Mouse (Mus musculus) NIH3T3 (cell line): ENCODE results near the gene Bicra.
A peak's percentile ranks its signal among the peaks of the same experiment; 100 is the strongest.

ENCODE experiments used
- DNase-seq: peaks from one replicate; pipeline ENCODE4 v3.0.0-alpha.2; 2012; ENCODE audit warnings: low read depth

The Bicra gene

GRCm38 (mm10) chr7:15972247-15972646 lies 75.5 kb downstream of the Bicra start:
- DNase-seq = no peak

GRCm38 (mm10) chr7:15969674-15970073 lies 78.0 kb downstream of the Bicra start:
- peak; percentile 35 for DNase-seq

GRCm38 (mm10) chr7:15968322-15968721 lies 79.4 kb downstream of the Bicra start:
- no peak for DNase-seq

GRCm38 (mm10) chr7:15967312-15967711 lies 80.4 kb downstream of the Bicra start, which contains the start of gene Ehd2:
Gene Ehd2 (minus strand): TSS chr7:15967567.
- peak; percentile 96 for DNase-seq

GRCm38 (mm10) chr7:15966489-15966888 lies 81.2 kb downstream of the Bicra start:
- peak; percentile 20 for DNase-seq

- no peak for DNase-seq
Observed at GRCm38 (mm10) chr7:15963798-15964652, 83.7 kb downstream of the Bicra start.

DNA sequence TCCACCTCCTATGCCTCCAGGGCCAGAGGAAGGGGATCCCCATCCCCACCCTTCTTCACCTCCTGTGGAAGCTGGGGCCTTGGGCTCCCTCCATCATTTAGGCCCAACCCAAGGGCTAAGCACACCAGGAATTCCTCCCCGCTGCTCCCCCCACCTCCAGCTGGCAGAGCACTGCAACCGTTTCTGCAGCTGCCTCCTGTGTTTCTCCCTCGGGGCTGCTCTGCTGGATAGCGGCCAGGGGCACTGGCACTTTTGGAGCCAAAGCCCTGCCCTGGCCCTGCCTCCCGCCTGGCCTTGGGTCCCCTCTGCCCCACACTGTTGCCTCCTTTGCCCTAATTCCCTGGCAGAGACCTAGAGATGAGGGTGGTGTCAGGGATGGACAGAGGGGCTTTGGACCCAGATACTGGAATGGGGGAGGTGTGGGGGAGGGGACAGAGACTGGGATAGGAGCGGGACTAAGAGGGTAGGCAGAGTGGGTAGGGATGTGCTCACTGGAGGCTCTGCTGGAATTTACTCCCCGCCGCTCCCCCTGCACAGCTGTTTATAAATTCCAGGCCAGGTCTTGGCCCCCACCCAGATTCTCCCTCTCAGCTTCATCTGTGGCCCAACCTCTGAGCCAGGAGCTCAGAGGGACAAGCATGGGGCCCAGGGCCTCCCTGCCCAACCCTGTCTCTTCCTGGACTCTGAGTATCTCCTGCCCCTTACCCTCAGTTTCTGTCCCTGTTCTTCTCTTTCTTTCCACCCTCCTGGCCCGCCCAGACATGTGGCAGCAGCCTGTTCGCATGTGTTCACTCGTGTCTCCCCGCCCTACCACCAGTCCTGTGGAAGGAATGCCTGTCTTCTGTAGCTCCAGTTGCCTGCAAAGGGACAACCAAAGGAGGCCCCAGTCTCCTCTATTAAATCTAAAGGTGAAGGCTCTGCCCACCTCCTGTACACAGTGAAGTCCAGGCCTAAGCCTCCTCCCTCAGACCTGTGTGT lies 85.1 kb downstream of the Bicra start:
- peak; percentile 97 for DNase-seq

- no peak for DNase-seq
Observed at GRCm38 (mm10) chr7:15961798-15962197, 85.9 kb downstream of the Bicra start.

DNA sequence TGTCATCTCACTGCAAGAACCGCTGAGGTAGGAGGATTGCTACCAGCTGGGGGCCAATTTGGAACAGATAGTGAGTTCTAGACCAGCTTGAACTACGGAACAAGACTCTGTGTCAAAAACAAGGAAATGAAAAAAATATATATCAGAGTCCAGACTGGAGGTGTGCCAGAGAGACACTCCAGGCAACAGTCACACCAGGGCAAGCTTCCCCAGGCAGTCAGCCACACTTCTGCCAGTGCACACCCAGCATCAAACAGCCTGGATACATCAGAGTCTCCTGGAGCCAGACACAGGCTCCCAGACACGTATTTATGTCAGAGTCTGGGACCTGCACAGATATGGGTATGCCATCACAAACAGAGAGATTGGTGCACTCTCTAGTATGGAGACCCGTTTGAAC lies 86.5 kb downstream of the Bicra start:
- DNase-seq = peak; percentile 67

DNA sequence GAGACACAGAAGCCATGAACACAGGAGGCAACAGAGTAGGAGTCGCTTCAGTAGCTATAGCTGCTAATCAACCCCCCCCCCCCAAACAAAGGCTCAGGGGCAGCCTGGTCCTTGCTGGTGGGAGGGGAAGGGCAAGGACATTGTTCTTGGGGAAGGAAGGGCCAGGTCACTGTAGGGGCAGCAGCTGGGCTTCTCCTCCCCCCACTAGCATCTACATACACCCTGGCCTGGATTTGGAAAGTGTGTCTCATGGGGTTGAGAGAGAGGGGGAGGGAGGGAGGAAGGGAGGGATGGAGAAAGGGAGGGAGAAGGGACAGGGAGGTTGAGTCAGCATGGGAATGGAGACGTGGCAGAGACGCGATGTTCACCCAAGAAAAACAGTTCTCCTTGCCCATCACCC lies 87.0 kb downstream of the Bicra start:
- peak; percentile 79 for DNase-seq

- DNase-seq = no peak
Observed at GRCm38 (mm10) chr7:15956143-15956542, 91.6 kb downstream of the Bicra start.

DNA sequence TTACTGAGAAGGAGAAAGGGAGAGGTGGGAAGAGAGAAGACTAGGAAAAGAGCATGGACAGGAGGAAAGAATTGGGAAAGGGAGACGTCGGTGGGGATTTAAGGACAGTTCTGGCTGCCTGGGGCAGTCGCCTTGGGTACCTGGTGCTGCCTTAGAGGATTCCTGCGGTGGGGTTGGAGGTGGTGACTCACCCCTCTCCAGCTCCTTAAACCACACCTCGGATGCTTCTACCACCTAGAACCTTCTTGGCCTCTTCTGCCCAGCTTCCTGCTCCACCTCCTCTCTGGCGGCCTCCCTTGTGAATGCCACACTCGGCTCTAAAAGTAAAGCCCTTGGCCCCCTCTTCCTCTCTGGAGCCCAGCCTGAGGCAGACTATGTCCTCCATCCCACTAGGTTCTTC lies 92.2 kb downstream of the Bicra start:
- no peak for DNase-seq

DNA sequence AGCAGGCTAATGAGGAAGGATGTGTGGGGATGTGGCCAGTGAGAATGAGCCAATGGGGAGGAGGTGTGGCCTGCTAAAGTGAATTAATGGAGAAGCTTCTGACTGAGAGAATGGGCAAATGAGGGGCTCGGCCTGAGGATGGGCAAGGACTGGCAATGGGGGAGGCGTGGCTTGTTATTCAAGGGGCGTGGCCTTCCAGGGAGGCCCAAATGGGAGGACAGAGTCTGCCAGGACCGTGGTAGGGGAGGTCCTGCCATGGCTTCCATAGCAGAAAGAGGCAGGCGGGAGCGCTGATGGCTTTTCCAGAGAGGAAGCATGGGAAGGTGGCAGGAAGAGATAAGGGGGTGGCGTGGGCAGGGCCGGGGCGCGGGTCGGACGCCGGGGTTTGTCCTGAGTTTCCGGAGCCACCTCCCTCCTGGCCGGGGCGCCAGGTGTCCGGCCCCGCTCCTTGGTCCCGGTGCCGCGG lies 92.7 kb downstream of the Bicra start:
- DNase-seq = no peak

GRCm38 (mm10) chr7:15954436-15954835 lies 93.3 kb downstream of the Bicra start:
- no peak for DNase-seq

DNA sequence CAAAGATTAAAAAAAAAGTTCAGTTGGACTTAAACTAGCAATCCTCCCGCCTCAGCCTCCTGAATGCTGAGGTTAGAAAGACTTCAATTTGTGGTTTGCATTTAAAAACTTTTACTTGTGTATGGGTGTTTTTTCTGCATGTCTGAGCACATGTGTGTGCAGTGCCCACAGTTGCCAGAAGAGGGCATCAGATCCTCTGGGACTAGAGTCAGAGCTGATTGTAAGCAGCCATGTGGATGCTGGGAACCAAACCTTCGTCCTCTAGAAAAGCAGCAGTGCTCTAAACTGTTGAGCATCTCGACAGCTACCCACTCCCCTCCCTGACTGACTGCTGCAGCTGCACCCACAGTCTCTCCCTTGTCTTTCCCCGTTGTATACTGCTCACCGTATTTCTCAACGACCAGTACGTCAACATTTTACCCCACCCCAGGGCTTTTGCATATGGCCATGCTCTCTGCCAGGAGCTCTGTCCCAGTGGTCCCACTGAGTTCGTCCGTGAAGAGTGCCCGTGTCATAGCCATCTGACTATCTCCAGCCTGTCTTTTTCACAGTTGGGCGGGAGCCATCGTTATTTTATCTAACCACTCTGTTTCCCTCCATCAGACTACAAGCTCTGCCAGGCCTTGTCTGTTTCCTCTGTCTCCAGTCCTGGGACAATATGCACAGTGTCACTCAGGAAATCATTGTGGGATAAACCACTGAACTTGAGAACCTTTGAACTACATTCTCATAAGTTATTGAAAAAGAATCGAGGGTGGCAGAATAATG lies 94.2 kb downstream of the Bicra start:
- peak; percentile 55 for DNase-seq

- no peak for DNase-seq
Observed at GRCm38 (mm10) chr7:15952416-15952815, 95.3 kb downstream of the Bicra start.

GRCm38 (mm10) chr7:15950008-15950407 lies 97.7 kb downstream of the Bicra start:
- DNase-seq = no peak

GRCm38 (mm10) chr7:15949216-15949790 lies 98.4 kb downstream of the Bicra start:
- peak; percentile 59 for DNase-seq

DNA sequence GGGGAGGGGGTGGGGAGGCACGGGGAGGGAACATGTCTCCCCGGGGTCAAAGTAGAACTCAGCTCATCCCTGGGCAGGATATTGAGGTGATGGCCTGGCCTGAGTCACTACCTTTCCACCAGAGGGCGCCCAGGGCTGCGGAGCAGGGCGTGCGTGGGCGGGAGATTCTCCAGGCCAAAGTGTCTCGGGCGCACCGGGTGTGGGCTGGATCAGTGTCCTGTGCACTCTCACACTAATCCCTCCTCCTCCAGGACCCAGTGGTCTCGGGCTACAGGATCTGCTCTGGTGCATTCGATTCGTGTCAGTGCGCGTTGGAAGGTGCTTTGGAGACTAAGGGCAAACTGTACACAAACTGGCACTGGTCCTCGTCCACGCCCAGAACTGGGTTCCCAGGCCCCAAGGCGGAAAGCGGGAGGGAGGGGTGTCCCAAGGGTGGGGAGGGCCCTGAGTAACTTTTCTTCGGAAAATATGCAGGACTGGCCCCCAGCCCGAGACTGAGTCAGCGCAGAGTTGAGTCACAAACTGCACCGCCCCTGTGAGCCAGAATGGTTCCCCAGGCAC lies 99.3 kb downstream of the Bicra start:
- peak; percentile 98 for DNase-seq

GRCm38 (mm10) chr7:15947653-15948260 lies 100.0 kb downstream of the Bicra start:
- no peak for DNase-seq
